Mouse (Mus musculus): ENCODE measurements around the gene Wdr45b. TPM values are rescaled to one million over a fixed set of nuclear protein-coding genes. Genes with fewer than 3 reads are reported as not detected.
"Not testable (repeated sequence)": the region's sequence is repeated elsewhere in the genome, so short reads cannot be mapped to it uniquely, and the experiment has no call there.

Wdr45b gene
- polyA plus RNA-seq, 1 experiment = 65.9 TPM

GRCm38 (mm10) chr11:121331641-121332040 is 22.6 kb downstream of the Wdr45b start:
- H3K4me3 ChIP-seq (ENCODE audit: control insufficient read depth, insufficient read depth, low read length) = no peak overlapping the region
- 98% methylated on average over 3 of the region's 3 CpGs for WGBS
- H3K36me3 ChIP-seq (ENCODE audit: control insufficient read depth, insufficient read depth, low read length) = peaks cover 72% of the 10 kb centered on the region
- DNase-seq = no peak
- no peak overlapping the region for H3K27ac ChIP-seq (ENCODE audit: control insufficient read depth, insufficient read depth, low read length)
- no peaks in the 10 kb centered on the region for H3K27me3 ChIP-seq (ENCODE audit: control insufficient read depth, insufficient read depth, low read length)
- no peaks in the 10 kb centered on the region for H3K4me1 ChIP-seq (replicated peaks; ENCODE audit: control insufficient read depth, insufficient read depth, low read length)
- TF ChIP-seq POLR2A (IDR thresholded peaks at IDR 0.05; ENCODE audit: control insufficient read depth, extremely low read depth, insufficient read depth, low read length, poor library complexity) (no peak), CTCF (IDR thresholded peaks at IDR 0.05; ENCODE audit: borderline replicate concordance, control insufficient read depth, extremely low read depth, insufficient read depth, low read length, poor library complexity) (no peak)

- H3K4me3 ChIP-seq (ENCODE audit: control insufficient read depth, insufficient read depth, low read length) = no peak overlapping the region
- no peak for DNase-seq
- no peaks in the 10 kb centered on the region for H3K27me3 ChIP-seq (ENCODE audit: control insufficient read depth, insufficient read depth, low read length)
- H3K4me1 ChIP-seq (replicated peaks; ENCODE audit: control insufficient read depth, insufficient read depth, low read length) = no peaks in the 10 kb centered on the region
- no peak overlapping the region for H3K27ac ChIP-seq (ENCODE audit: control insufficient read depth, insufficient read depth, low read length)
- TF ChIP-seq CTCF (IDR thresholded peaks at IDR 0.05; ENCODE audit: borderline replicate concordance, control insufficient read depth, extremely low read depth, insufficient read depth, low read length, poor library complexity) (no peak), POLR2A (IDR thresholded peaks at IDR 0.05; ENCODE audit: control insufficient read depth, extremely low read depth, insufficient read depth, low read length, poor library complexity) (no peak)
- H3K36me3 ChIP-seq (ENCODE audit: control insufficient read depth, insufficient read depth, low read length) = peaks cover 55% of the 10 kb centered on the region
Measured at GRCm38 (mm10) chr11:121328619-121329018, 25.6 kb downstream of the Wdr45b start.

GRCm38 (mm10) chr11:121328206-121328605 is 26.0 kb downstream of the Wdr45b start:
- TF ChIP-seq POLR2A (IDR thresholded peaks at IDR 0.05; ENCODE audit: control insufficient read depth, extremely low read depth, insufficient read depth, low read length, poor library complexity) = no peak
- no peak for TF ChIP-seq CTCF (IDR thresholded peaks at IDR 0.05; ENCODE audit: borderline replicate concordance, control insufficient read depth, extremely low read depth, insufficient read depth, low read length, poor library complexity)
- 97% methylated on average over 9 of the region's 9 CpGs for WGBS
- DNase-seq = no peak
- Histone ChIP-seq H3K4me1 (replicated peaks; ENCODE audit: control insufficient read depth, insufficient read depth, low read length) (no peaks in the 10 kb centered on the region), H3K27ac (ENCODE audit: control insufficient read depth, insufficient read depth, low read length) (no peak overlapping the region), H3K36me3 (ENCODE audit: control insufficient read depth, insufficient read depth, low read length) (peaks cover 51% of the 10 kb centered on the region), H3K4me3 (ENCODE audit: control insufficient read depth, insufficient read depth, low read length) (no peak overlapping the region), H3K27me3 (ENCODE audit: control insufficient read depth, insufficient read depth, low read length) (no peaks in the 10 kb centered on the region)

GRCm38 (mm10) chr11:121326681-121327080 is 27.6 kb downstream of the Wdr45b start:
- no peaks in the 10 kb centered on the region for H3K4me1 ChIP-seq (replicated peaks; ENCODE audit: control insufficient read depth, insufficient read depth, low read length)
- no peak overlapping the region for H3K27ac ChIP-seq (ENCODE audit: control insufficient read depth, insufficient read depth, low read length)
- no peak overlapping the region for H3K4me3 ChIP-seq (ENCODE audit: control insufficient read depth, insufficient read depth, low read length)
- peaks cover 38% of the 10 kb centered on the region for H3K36me3 ChIP-seq (ENCODE audit: control insufficient read depth, insufficient read depth, low read length)
- H3K27me3 ChIP-seq (ENCODE audit: control insufficient read depth, insufficient read depth, low read length) = no peaks in the 10 kb centered on the region
- no peak for TF ChIP-seq CTCF (IDR thresholded peaks at IDR 0.05; ENCODE audit: borderline replicate concordance, control insufficient read depth, extremely low read depth, insufficient read depth, low read length, poor library complexity)
- TF ChIP-seq POLR2A (IDR thresholded peaks at IDR 0.05; ENCODE audit: control insufficient read depth, extremely low read depth, insufficient read depth, low read length, poor library complexity) = no peak
- WGBS = 97% methylated on average over 5 of the region's 5 CpGs
- DNase-seq = no peak

GRCm38 (mm10) chr11:121326034-121326433 is 28.2 kb downstream of the Wdr45b start:
- Histone ChIP-seq H3K4me3 (ENCODE audit: control insufficient read depth, insufficient read depth, low read length) (no peak overlapping the region), H3K27ac (ENCODE audit: control insufficient read depth, insufficient read depth, low read length) (no peak overlapping the region), H3K27me3 (ENCODE audit: control insufficient read depth, insufficient read depth, low read length) (no peaks in the 10 kb centered on the region), H3K36me3 (ENCODE audit: control insufficient read depth, insufficient read depth, low read length) (peaks cover 36% of the 10 kb centered on the region), H3K4me1 (replicated peaks; ENCODE audit: control insufficient read depth, insufficient read depth, low read length) (no peaks in the 10 kb centered on the region)
- no peak for TF ChIP-seq POLR2A (IDR thresholded peaks at IDR 0.05; ENCODE audit: control insufficient read depth, extremely low read depth, insufficient read depth, low read length, poor library complexity)
- TF ChIP-seq CTCF (IDR thresholded peaks at IDR 0.05; ENCODE audit: borderline replicate concordance, control insufficient read depth, extremely low read depth, insufficient read depth, low read length, poor library complexity) = no peak
- DNase-seq = no peak
- 89% methylated on average over 1 of the region's 1 CpGs for WGBS

- 94% methylated on average over 6 of the region's 6 CpGs for WGBS
- DNase-seq = not testable (repeated sequence)
Measured at GRCm38 (mm10) chr11:121307712-121308111, 46.5 kb downstream of the Wdr45b start.

GRCm38 (mm10) chr11:121306608-121307007 is 47.6 kb downstream of the Wdr45b start:
- TF ChIP-seq CTCF (IDR thresholded peaks at IDR 0.05; ENCODE audit: borderline replicate concordance, control insufficient read depth, extremely low read depth, insufficient read depth, low read length, poor library complexity) (no peak), POLR2A (IDR thresholded peaks at IDR 0.05; ENCODE audit: control insufficient read depth, extremely low read depth, insufficient read depth, low read length, poor library complexity) (no peak)
- no peaks in the 10 kb centered on the region for H3K27me3 ChIP-seq (ENCODE audit: control insufficient read depth, insufficient read depth, low read length)
- H3K36me3 ChIP-seq (ENCODE audit: control insufficient read depth, insufficient read depth, low read length) = peaks cover 30% of the 10 kb centered on the region; the same call in 1 of the 2 replicates
- DNase-seq = no peak
- H3K4me3 ChIP-seq (ENCODE audit: control insufficient read depth, insufficient read depth, low read length) = no peak overlapping the region
- WGBS = 98% methylated on average over 8 of the region's 8 CpGs
- H3K4me1 ChIP-seq (replicated peaks; ENCODE audit: control insufficient read depth, insufficient read depth, low read length) = no peaks in the 10 kb centered on the region
- no peak overlapping the region for H3K27ac ChIP-seq (ENCODE audit: control insufficient read depth, insufficient read depth, low read length)

More at GRCm38 (mm10) chr11:121307712-121308111, 46.5 kb downstream of the Wdr45b start:
- not testable (repeated sequence) for H3K27me3 ChIP-seq (ENCODE audit: control insufficient read depth, insufficient read depth, low read length); H3K27ac ChIP-seq (ENCODE audit: control insufficient read depth, insufficient read depth, low read length); H3K4me1 ChIP-seq (replicated peaks; ENCODE audit: control insufficient read depth, insufficient read depth, low read length); H3K4me3 ChIP-seq (ENCODE audit: control insufficient read depth, insufficient read depth, low read length)
- peaks cover 23% of the 10 kb centered on the region; the same call in 1 of the 2 replicates for H3K36me3 ChIP-seq (ENCODE audit: control insufficient read depth, insufficient read depth, low read length)

Measured in thymus, adult 2 months (tissue).